Mouse (Mus musculus): ENCODE data around the gene Trim40.
A peak's percentile ranks its signal among the peaks of the same experiment; 100 is the strongest.

Gene Trim40

DNA sequence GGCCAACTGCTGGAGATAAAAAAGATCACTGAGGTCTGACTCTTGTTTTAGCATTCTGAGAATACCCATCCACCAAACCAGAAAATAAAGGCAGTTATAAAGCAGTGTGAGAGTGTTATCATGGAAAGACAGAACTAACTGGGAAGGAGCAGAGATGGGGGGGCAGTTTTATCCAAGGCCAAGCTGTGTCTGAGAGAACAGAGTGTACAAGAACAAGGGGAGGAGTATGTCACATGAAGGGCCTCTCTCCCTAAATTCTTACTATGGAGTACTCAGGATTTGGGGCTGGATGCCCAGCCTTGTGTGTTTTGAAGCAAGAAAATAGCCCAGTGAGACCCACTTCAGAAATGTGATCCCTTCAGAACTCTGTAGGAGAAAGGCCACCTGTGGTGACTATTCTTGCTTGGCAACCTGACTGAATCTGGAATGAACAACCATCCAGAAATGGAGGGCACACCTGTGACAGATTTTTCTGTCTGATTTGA is 48.9 kb downstream of the Trim40 start:
- no peak for DNase-seq (ENCODE audit: extremely low spot score, low read depth, low spot score)

DNA sequence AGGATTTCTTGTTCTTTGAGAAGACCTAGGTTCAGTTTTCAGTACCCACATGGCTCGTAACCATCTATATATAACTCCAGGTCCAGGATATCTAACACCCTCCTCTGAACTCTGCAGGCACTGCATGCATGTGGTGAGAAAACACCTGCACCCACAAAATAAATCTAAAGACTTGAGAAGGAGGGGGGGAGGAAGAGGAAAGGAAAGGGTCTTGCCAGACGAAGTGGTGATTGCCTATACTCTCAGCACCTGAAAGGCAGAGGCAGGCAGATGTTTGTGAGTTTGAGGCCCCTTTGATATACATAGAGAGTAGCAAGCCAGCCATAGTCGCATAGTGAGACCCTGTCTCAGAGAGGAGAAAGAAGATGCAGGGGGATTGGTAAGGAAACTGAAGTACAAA is 50.0 kb downstream of the Trim40 start:
- no peak for DNase-seq (ENCODE audit: extremely low spot score, low read depth, low spot score)

GRCm38 (mm10) chr17:36839001-36839400 is 50.9 kb downstream of the Trim40 start:
- no peak for DNase-seq (ENCODE audit: extremely low spot score, low read depth, low spot score)

GRCm38 (mm10) chr17:36836874-36837647 is 52.9 kb downstream of the Trim40 start, which contains the start of gene Trim26:
TSS of gene Trim26 (plus strand) at chr17:36837134.
- peak; percentile 95 for DNase-seq (ENCODE audit: extremely low spot score, low read depth, low spot score)

DNA sequence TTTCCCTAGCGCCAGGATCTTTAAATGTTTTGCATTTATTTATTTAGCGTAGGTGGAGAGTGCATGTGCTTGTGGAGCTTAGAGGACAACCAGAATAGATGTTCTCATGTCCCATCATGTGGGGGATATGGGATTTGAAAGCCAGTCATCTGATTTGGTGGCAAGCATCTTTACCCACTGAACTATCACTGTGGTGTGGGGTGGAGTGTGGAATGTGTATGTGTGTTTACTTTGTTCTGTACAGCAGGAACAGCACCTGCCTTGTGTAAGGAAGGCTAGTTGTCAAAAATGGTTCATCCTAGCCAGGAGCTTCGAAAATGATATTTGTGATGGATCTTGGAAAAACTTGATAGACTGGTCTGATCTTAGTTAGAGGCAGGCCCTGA is 53.5 kb downstream of the Trim40 start:
- no peak for DNase-seq (ENCODE audit: extremely low spot score, low read depth, low spot score)

DNA sequence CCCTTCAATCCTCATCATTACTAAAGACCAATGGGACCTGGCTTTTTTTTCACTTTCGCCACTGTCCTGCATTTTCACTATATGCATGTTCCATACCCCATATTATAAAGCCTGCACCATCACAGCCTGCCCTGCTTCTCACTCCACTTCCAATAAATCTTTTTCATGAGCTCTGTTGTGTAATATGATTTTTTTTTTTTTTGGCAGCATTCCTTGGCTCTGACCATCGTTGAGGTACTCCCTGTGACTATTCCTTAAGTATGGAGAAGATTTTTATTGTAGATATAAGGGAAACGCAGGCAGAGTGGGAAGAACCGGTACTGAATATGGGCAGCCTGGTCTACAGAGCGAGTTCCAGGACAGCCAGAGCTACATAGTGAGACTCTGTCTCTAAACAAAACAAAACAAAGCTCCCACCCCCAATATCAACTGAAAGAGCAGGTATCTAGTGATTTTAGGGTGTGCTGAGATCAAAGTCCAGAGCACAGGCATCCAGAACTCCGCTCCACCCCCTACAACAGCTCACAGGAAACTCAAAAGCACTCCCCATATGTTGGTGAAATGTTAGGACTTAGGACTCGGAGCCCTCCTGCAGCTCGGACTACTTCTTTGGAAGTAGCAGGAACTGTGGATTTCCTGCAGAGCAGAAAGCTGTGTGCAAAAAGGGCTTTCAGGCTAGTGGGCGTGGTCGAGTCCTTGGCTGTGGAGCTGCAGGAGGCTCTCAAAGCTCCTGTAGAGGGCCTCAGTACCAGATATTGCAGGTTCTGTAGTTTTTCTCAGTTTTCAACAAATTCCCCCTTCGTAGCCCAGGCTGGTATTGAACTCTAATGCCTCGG is 54.1 kb downstream of the Trim40 start:
- no peak for DNase-seq (ENCODE audit: extremely low spot score, low read depth, low spot score)

DNA sequence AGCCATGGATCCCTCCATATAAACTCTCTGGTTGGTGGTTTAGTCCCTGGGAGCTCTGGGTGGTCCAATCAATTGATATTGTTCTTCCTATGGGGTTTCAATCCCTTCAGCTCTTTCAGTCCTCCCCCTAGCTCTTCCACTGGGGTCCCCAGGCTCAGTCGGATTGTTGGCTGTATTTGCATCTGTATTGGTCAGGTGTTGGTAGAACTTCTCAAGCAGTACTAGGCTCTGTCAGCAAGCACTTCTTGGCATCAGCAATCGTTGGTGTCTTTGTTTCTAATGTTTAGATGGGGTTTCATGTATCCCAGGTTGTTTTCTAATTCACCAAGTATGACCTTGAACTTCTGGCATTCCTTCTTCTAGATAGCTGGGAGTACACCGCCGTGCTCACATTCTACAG is 57.2 kb downstream of the Trim40 start:
- DNase-seq (ENCODE audit: extremely low spot score, low read depth, low spot score) = no peak
